Mouse (Mus musculus) layer of hippocampus, postnatal 25 days (tissue): Measurements from ENCODE around the gene Dlg2. TPM values are rescaled to one million over a fixed set of nuclear protein-coding genes. Genes with fewer than 3 reads are reported as not detected.

Experiments
- DNase-seq, 2 experiments: peaks; one replicate each; pipeline ENCODE4 v3.0.0; 2022; ENCODE audit warnings: mixed read lengths in 2 of 2, low spot score in 1 of 2; ENCODE audit errors: extremely low spot score in 1 of 2
- total RNA-seq, 2 experiments: library from RNA; stranded (reverse); gene quantifications; 2 replicates each; pipeline ENCODE4 v1.2.3; 2021

Dlg2 gene
- total RNA-seq, 2 experiments from 2014 or later = 264 to 282 TPM

DNA sequence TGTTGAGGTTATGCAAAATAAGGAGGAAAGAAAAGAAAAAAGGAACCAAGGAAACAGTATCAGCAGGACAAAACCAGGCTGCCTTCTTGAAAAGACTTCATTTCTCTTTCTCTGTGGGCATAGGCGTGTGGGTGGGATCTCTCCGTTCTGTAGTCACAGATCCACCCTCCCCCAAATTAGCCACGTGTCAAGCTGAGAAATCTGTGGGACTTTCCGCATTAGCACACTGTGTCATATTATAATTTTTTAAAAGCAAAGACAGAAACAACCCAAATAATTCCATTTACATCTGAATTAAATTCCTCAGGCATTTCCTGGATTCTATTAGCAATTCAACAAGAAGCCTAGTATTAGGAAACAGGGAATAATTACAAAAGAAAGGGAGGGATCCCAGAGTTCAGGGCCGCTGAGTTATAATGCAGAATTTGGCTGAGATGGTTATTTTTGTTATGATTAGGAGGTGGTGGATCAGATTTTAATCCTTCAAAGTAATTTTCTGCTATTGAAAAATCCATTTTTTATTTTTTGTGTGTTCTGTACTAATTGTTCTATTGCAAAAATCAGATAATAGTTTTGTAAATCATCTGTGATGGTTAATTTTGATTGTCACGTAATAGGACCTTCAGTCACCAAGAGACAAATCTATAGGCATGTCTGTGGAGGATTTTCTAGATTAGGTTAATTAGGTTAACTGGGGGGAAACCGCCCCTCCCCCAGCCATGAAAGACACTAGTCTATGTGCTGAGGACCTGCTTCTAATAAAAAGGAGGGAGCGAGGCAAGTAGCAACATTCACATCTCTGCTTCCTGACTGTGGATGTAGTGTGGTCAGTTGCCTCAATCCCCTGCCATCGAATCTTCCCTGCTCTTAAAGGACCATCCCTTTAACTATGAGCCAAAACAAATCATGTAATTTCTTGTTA is 63.3 kb downstream of the Dlg2 start:
- DNase-seq = peak in 1 of 2 experiments; percentile 6

DNA sequence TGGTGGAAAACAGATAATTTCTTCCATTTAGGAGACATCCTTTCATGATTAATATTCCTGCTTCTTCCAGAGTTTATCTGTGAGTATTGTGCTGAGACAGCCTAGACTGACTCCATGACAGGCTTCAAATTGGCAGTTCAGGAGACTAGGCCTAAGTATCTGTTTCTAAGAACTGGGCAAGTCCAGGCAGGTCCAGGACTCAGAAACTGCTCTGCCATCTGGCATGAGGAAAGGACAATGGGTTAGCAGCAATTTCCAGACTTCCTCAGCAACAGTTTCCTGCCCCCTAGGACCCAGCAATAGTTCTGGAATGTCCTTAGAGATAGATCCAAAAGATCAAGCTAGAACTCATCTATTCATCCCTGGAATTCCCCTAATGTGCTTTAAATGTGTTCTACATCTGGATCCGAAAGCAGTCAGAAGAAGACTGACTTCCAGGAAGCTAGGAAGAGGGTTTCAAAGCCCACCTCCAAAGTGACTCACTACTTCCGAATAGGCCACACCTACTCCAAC is 64.4 kb downstream of the Dlg2 start:
- no peak for DNase-seq

DNA sequence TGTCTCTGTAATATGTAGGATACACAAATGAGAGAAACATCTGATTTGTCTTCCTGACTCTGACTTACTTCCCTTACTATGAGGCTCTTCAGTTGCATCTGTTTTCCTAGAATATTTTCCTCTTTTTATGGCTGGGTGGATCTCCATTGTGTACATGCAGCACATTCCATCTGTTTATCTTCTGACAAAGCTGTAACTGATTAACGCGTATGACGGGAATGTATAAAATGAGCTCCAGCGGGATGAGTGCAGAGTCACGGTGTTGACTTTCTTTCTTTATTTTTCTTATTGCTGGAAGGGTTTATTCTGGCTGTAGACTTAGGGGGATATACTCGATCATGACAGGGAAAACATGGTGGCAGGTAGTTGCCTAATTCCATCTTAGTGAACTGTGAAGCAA is 76.9 kb downstream of the Dlg2 start:
- DNase-seq = no peak

DNA sequence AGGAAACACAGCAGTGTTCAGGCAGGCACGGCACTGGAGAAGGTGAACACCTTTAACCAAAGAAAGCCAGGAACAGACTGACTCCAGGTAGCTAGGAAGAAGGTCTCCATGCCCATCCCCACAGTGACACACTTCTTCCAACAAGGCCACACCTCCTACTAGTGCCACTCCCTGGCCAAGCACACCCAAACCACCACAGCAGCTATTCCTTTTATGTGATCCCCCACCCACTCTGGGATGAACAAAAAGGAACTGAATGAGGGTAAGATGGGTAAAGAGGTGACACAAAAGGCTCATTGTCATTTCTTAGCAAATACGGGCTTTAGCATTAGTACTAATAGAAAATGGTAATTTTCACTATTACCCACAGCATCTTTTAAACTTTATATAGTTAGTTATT is 77.9 kb downstream of the Dlg2 start:
- no peak for DNase-seq

DNA sequence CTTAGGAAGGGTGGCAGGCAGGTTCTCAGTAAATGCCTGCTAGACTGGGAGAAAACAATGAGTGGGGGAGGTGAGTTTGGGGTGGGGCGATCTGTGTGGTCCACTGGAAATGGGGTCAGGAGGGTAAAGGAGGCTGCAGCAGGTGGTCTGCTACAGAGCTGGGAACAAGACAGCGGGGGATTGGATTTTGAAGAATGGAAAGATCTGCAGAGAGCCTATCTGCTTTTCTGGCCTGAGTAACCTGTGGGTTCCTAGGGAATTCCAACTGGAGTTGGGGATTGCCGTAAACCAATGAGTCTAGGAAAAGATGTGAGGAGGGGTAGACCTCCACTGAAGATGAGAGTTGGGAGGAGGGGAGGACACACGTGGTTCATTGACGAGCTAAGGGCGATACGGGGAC is 92.7 kb downstream of the Dlg2 start:
- no peak for DNase-seq

DNA sequence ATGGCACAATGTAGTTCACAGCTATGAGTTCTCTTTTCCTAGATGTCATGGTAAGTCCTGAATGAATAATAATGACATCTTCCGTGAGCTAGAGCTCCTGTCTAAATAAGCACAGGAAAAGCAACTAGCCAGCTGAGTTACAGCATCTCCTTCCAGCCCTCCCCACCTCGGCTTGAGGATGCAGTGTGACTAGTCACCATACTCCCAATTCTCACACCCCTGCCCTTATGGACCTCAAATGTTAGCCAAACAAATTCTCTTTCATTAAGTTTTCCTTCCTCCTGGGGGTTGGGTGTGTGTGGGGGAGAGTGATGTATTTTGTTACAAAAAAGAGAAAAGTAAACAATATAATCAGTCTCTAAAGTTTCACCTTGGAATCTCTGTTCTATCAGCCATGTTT is 111.3 kb downstream of the Dlg2 start:
- no peak for DNase-seq

DNA sequence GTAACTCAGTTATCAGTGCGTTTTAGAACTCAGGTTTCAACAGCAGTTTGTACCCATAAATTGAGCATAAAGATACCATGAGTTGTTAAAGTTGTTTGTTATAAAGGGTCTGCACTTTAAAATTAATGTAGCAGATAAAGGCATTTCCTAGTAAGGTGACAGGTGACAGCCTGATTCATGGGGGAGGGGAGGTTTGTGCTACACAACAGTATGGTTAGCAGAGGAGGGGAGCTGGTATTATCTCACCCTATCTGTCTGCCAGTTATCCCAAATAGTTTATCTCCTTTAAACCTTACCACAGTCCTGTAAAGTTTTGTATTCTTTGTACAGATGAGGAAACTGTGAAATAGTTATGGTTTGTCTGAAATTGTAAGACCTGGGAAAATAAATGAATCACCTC is 111.8 kb downstream of the Dlg2 start:
- DNase-seq = no peak

DNA sequence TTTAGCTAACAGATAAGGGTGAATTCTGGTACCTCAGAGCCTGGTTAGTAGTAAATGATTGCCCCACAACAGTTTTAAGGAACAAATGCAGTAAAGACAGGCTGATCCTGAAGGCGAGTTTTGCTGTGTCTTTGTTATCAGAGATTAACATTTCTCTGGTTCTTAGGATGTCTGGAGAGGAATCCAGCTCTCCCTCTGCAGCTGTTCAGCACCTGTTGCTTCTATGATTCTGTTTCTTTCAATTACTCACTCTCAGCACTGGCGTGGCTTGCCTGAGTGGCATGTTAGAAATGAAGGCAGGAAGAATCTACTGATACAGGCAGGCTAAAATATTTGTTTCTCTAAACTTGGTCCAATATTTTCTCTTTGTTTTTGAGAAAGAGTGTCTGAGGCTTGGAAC is 133.3 kb downstream of the Dlg2 start:
- no peak for DNase-seq

DNA sequence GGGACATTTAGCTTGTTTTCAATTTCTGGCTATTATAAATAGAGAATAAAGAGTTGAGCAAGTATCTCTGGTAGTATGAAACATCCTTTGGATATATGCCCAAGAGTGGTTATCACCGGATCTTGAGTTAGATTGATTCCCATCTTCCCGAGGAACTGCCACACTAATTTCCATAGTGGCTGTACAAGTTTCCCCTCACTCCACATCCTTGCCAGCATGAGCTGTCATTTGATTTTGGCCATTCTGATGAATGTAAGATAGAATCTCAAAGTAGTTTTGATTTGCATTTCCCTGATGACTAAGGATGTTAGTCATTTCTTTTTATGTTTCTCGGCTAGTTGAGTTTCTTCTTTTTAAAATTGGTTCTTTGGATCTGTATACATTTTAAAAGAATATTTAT is 154.1 kb downstream of the Dlg2 start:
- DNase-seq = no peak

DNA sequence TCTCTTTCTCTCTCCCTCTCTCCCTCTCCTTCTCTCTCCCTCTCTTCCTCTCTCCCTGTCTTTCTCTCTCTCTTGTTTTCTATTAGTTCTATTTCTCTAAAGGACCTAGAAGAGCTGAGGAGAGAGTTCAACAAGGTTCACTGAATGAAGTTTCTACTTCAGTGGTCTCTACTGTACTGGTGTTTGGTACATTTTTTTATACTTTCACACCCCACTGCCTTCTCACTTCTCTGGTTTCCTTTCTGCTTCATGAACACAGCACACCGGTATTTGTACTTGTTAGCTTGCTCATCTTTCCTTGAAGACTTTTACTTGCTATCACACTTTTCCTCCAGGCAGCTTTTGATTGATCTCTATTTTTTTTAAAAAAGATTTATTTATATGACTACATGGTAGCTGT is 173.0 kb downstream of the Dlg2 start:
- DNase-seq = no peak

DNA sequence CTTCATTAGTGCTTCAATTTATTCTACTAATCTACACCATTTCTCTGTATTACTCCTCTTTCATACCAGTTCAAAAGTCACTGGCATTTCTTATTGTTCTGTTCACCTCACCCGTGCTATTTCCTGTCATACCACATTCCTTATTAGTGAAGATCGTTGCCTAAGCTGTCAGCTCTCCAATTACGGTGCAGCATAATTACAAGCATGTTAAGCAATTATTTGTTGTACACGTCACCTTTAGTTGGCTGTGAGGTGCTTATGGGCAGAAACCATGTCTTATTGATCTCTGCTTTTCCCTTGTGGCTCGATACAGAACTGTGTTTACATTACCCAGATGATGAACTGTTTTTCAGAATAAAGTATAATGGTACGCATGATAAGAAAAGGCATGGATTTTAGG is 174.7 kb downstream of the Dlg2 start:
- no peak for DNase-seq

DNA sequence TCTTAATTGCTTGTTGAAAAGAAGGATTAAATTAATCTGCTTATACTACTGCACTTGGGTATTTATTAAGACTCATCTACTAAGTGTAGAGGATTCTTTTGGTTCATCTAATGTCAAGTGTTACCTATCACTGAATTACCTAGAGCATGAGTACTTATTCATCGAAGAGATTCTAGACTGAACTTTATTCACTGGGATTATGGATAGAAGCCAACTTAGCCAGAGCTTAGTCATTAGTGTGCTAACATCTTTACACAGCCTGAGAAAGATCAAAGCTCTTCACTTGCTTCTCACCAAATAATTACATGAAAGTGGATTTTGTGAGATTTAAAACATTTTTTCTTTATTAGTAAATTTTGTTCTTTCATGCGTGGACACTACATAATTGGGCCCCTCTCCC is 175.1 kb downstream of the Dlg2 start:
- no peak for DNase-seq

DNA sequence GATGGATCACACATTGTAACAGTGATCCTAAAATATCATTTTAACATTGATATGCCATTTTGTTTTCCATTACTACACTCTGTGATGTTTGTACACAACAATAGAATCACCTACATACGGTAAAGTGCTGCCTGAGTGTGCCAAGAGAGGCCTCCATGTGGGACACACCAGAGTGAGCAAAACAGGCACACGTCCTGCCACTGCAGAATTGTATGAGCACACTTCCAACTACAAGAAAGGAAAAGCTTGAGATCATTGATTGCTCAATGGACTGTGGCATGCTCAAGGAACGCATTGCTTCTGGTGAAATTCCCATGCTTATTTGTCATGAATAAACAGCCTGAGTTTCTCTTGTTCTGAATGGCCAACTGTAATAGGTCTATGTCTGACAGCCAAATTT is 182.1 kb downstream of the Dlg2 start:
- DNase-seq = no peak

DNA sequence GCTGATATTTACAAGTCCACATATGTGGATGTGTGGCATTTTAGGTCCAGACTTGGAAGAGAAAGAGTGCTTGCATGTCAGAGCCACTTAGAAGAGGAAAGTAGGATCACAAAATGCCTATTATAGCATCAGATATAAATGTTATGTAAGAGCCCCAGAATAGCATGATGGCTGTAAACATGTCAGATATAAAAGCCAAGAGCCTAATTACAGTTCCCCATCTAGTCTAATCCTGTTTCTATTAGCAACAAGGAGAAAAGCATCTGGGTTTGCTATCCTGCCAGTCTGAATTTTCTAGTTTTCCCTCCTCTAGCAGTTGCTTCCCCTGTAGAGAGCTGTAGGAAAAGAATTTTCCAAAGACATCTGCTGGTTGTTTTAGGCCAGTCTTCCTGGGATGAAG is 217.6 kb downstream of the Dlg2 start:
- DNase-seq = no peak

DNA sequence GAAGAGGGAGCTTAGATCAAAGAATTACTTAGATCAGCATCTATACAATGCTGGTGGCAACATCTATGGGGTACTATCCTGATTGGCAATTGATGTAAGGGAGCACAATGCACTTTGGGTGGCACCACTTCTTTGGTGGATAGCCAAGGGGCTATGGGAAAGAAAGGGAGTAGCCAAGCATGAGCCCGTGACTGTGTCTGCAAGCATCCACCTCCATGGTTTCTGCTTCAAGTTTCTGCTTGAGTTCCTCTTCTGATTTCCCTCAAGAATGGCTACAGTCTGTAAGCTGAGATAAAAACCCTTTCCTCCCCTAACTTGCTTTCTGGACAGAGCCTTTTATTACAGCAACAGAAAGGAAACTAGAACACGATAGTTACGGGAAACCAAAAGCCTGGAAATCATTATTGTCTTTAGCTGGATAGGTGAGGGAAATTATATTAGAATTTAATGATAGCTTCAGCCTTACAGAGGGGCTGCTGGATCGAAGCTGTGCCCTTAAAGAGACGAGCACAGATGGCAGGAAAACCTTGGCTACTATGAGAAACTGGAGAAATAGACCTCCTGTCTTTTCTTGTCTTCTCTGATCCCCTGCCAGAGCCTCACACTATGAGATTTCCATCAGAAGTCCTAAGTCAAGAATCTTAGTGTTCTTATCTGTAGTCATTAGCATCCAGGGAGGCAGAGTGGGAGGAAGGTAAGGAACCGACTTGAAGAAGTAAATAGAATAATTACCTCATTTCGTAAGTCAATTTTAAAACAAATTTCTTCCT is 219.9 kb downstream of the Dlg2 start:
- no peak for DNase-seq

DNA sequence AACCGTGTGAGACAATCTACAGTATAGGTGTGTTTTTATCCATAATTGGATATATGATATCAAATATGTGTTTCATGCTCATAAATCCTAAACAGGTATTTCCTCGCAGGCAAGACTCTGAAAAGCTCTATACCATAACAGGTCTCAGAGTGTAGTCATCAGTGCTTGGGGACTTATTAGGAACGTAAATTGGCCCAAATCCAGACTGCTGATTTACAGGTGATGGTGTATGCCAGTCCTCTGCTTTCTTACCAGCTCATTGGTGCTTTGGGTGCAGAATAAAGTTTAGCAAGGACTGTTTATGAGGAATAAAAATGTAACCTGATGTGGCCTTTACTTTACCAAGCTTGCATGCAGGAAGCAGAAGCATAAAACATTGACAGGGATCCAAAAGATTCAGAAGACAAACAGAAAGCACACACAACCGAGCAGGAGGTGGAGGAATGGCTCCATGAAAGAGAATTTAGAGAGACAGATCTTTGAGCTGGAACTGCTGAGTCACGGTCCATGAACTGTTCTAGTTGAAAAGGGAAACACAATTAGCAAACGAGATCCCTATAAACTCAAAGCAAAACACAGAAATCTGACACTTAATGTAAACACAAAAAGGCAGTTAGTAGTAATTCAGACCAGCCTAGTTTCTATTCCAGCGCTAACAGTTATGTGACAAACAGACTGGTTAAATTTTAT is 226.8 kb downstream of the Dlg2 start:
- no peak for DNase-seq

DNA sequence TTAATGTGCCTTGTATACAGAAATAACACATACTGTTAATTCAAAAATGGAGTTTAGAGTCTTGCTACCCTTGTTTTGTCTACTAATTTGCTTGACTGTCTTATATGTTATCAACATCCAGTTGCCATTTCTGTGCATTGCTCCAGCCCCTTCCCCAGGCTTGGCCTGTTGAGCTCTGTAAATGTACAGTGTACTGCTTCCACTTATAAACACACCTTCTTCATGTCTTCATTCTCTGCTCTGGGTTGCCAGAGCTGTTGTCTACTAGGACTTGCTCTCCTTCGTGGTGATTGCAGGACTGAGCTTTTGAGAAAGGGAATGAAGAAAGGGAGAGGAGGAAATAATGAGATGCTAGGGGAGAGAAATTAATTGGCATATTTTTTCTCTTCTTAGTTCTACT is 227.5 kb downstream of the Dlg2 start:
- no peak for DNase-seq

DNA sequence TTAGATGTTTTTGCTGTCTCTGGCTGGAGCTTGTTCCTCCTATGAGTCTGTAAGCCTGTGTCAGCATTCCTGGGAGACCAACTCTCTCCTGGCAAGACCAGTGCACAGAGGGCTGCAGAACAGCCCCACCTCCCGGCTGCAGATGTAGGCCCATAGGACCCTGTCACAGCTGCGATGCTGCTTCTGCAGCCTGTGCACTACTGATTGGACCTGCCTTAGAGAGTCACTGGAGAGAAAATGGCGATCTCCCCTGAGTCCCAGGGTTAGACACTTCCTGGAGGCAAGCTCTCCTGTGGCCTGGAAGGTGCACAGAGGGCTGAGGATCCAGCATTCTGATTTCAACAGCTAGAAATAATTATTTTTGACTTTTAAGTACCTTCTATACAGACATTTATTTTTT is 257.6 kb downstream of the Dlg2 start:
- DNase-seq = no peak

DNA sequence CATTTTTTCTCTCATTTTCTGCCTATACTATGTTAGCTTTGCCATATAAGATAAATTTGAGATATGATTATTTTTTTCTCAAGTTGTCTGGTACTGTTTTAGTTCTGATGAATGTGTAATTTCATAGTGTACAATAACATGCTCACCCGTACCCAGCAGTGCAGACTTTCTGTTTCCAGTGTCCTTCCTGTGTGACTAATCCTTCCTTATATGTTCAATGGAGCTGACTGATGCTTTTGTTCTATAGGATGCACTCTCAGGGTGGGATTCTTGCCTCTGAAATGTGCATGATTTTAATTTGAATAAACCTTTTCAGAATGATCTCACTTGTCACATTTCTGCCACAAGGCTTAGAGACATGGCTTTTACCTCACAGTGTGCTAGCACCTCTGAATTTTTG is 259.9 kb downstream of the Dlg2 start:
- DNase-seq = no peak

DNA sequence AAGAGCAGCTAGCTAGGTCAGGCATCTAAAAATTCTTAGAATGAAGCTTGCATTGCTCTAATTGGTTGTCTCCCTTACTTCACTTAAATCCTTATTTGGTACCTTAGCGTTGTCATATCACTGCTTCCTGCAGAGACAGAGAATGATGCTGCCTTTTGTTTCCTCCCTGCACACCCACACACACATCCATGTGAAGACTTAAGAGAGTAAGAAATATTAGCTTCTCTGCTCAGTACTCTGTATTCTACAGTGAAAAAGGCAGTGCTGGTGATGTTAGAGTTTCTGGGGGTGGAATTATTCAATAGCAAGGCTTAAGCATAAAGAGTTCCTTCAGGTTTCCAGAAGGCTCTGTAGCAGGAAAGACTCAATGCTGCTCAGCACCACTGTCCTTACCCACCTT is 272.2 kb downstream of the Dlg2 start:
- DNase-seq = no peak

DNA sequence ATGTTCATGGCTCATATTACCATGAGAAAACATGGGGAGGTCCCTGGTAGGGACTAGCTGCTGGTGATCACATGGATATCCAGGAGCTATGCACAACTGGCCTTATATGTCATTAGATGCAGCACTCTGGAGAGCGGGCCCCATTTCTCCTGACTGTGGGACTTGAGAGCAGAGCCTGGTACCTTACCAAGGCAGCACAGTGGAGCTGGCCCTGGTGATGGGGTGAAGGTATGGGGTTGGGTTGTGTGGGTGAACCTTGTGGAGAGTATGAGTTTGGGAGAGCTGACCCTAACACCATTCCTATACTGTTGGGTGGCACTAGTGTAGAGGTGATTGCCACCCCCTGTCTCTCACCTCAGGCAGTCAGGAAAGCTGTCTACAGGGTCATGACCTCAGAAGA is 311.5 kb downstream of the Dlg2 start:
- DNase-seq = no peak
